Mouse (Mus musculus): ENCODE data around the gene Gpatch4.

Gene Gpatch4

GRCm38 (mm10) chr3:88101736-88102135, 58.8 kb downstream of the Gpatch4 start:
- no peak for DNase-seq

- DNase-seq: peak; percentile 43
These were observed 59.3 kb downstream of the Gpatch4 start for GRCm38 (mm10) chr3:88102196-88102595.

GRCm38 (mm10) chr3:88102611-88103010, 59.7 kb downstream of the Gpatch4 start:
- peak; percentile 47 for DNase-seq

Data from kidney, postnatal 14 days (tissue).